Mouse (Mus musculus): ENCODE data around the gene Trim59. TPM values are rescaled to one million over a fixed set of nuclear protein-coding genes. Genes with fewer than 3 reads are reported as not detected.

Trim59 gene
- 103 and 109 TPM in 2 replicates for polyA plus RNA-seq (2014; fragmentation: Nextera tagmentation; extraction: Ambion mirVana)

DNA sequence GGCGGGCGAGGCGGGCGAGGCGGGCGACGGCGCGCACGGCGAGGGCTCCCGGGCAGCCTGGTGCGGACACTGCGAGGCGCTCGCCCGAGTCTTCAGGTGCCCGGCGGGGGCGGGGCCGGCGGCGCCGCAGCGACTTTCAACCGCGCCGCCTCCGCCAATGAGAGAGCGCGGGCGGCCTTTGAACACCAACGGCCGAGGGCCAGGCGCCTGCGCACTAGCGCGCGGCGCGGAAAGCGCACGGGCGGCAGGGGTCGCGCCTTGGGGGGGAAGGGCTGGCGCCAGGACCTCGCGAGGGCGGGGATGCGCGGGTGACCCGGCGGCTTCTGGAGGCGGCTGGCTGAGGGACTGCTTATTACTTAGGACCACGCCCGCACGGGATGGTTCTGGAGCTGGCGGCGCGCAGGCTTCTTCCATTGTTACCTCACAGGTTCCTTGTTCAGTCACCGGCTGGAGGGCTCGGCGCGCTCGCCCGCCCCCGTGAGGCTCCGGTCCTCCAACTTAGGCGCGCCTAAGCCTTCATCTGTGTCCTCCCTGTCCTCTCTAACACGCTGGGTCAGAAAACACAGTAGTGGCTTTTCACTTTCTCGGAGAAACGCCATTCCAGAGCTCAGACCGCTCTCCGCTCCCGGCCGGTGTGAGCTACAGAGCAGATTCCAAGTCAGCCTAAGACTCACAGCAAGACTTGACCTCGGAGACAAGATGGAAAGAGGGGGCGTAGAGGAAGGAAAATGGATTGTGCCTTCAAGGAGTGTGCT lies at the start of gene Trim59:
Trim59 (minus strand) TSS at position 111 of the 755 bp plus-strand sequence.
- H3K27me3 ChIP-seq (ENCODE audit: control insufficient read depth, insufficient read depth, low read length): no peaks in the 10 kb centered on the region

DNA sequence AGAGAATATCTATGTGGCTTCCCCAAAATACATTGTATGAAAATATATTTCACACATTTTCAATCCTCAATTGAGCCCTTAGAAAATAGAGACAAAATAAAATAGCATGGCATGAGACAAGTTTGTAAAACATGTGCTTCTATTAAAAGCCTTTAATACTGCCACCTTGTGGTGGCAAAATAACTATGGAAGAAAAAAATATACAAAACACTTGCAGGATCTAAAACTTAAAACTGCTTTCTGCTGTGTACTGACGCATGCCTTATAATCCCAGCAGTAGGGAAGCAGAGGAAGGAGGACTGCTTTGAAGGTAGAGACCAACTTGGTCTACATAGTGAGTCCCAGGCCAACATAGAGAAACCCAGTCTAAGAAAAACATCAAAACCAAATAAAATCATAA lies 19.4 kb upstream of the Trim59 start:
- Histone ChIP-seq H3K4me1 (ENCODE audit: control insufficient read depth, insufficient read depth, low read length) (no peaks in the 10 kb centered on the region), H3K4me3 (ENCODE audit: low read depth, low read length) (no peak overlapping the region), H3K36me3 (ENCODE audit: control insufficient read depth, insufficient read depth, low read length) (no peaks in the 10 kb centered on the region), H3K9me3 (ENCODE audit: control insufficient read depth, low read depth, low read length) (no peaks in the 10 kb centered on the region), H3K27ac (ENCODE audit: low read length) (no peak overlapping the region), H3K9ac (replicated peaks; ENCODE audit: low read depth, low read length) (no peak overlapping the region), H3K4me2 (replicated peaks; ENCODE audit: low read depth, low read length) (no peak overlapping the region), H3K27me3 (ENCODE audit: control insufficient read depth, insufficient read depth, low read length) (no peaks in the 10 kb centered on the region)
- 46% methylated on average over 1 of the region's 1 CpGs for WGBS
- ATAC-seq (ENCODE audit: insufficient number of reproducible peaks, insufficient read depth, low FRiP score, low read depth): no peak

More for the DNA sequence above, at the start of gene Trim59:
- Histone ChIP-seq H3K4me3 (ENCODE audit: low read depth, low read length) (peak within 1 kb of the TSS; percentile 92), H3K36me3 (ENCODE audit: control insufficient read depth, insufficient read depth, low read length) (peaks cover 4% of the 10 kb centered on the region), H3K9ac (replicated peaks; ENCODE audit: low read depth, low read length) (peak within 1 kb of the TSS; percentile 90), H3K27ac (ENCODE audit: low read length) (peak within 1 kb of the TSS; percentile 90), H3K4me1 (ENCODE audit: control insufficient read depth, insufficient read depth, low read length) (peaks cover 13% of the 10 kb centered on the region), H3K9me3 (ENCODE audit: control insufficient read depth, low read depth, low read length) (no peaks in the 10 kb centered on the region; the same call in 1 of the 2 replicates), H3K4me2 (replicated peaks; ENCODE audit: low read depth, low read length) (peak within 1 kb of the TSS; percentile 80)
- under 1% methylated on average over 70 of the region's 80 CpGs for WGBS
- ATAC-seq (ENCODE audit: insufficient number of reproducible peaks, insufficient read depth, low FRiP score, low read depth): peak; percentile 94

DNA sequence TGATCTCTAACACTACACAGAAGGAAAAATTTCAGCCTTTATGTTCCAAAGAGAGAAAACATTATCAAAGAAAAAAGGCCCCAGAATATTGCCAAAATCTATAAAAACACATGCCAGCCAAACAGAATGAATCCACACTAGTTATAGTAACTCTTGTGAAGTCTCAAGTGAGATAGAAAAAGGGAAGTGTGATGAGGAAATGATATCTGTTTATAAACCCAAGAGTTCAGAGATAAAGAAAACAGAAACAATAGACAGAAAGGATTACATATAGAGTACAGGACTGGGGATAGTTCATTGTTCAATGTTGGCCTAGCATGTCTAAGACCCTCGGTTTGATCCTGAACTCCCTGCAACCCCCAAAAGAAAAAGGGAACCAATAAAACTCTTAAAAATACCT lies 18.2 kb upstream of the Trim59 start:
- no peaks in the 10 kb centered on the region for H3K9me3 ChIP-seq (ENCODE audit: control insufficient read depth, low read depth, low read length)
- no peak overlapping the region for H3K4me3 ChIP-seq (ENCODE audit: low read depth, low read length)
- ATAC-seq (ENCODE audit: insufficient number of reproducible peaks, insufficient read depth, low FRiP score, low read depth): no peak
- whole genome bisulfite sequencing: 88% methylated on average over 1 of the region's 1 CpGs
- H3K27ac ChIP-seq (ENCODE audit: low read length): no peak overlapping the region
- no peaks in the 10 kb centered on the region for H3K4me1 ChIP-seq (ENCODE audit: control insufficient read depth, insufficient read depth, low read length)
- no peak overlapping the region for H3K4me2 ChIP-seq (replicated peaks; ENCODE audit: low read depth, low read length)
- H3K36me3 ChIP-seq (ENCODE audit: control insufficient read depth, insufficient read depth, low read length): no peaks in the 10 kb centered on the region
- no peak overlapping the region for H3K9ac ChIP-seq (replicated peaks; ENCODE audit: low read depth, low read length)
- H3K27me3 ChIP-seq (ENCODE audit: control insufficient read depth, insufficient read depth, low read length): no peaks in the 10 kb centered on the region

DNA sequence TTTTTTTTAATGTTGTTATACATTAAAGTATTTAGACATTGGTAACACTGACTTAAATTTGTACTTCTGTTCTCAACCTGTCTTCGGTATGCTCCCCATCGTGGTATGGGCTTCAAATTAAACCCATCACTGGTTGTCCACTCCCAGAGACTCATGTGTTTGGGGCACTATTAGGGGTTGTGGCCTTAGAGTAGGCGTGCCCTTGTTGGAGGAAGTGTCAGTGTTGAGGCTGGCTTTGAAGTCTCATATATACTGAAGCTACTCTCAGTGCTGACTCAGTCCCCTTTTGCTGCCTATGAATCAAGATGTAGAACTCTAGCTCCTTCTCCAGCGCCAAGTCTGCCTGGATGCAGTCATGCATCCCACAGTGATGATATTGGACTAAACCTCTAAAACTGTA lies 16.1 kb upstream of the Trim59 start:
- Histone ChIP-seq H3K4me1 (ENCODE audit: control insufficient read depth, insufficient read depth, low read length) (no peaks in the 10 kb centered on the region), H3K9ac (replicated peaks; ENCODE audit: low read depth, low read length) (no peak overlapping the region), H3K27ac (ENCODE audit: low read length) (no peak overlapping the region), H3K4me2 (replicated peaks; ENCODE audit: low read depth, low read length) (no peak overlapping the region), H3K27me3 (ENCODE audit: control insufficient read depth, insufficient read depth, low read length) (no peaks in the 10 kb centered on the region), H3K36me3 (ENCODE audit: control insufficient read depth, insufficient read depth, low read length) (no peaks in the 10 kb centered on the region), H3K9me3 (ENCODE audit: control insufficient read depth, low read depth, low read length) (no peaks in the 10 kb centered on the region), H3K4me3 (ENCODE audit: low read depth, low read length) (no peak overlapping the region)
- 96% methylated on average over 4 of the region's 4 CpGs for WGBS
- ATAC-seq (ENCODE audit: insufficient number of reproducible peaks, insufficient read depth, low FRiP score, low read depth): no peak

DNA sequence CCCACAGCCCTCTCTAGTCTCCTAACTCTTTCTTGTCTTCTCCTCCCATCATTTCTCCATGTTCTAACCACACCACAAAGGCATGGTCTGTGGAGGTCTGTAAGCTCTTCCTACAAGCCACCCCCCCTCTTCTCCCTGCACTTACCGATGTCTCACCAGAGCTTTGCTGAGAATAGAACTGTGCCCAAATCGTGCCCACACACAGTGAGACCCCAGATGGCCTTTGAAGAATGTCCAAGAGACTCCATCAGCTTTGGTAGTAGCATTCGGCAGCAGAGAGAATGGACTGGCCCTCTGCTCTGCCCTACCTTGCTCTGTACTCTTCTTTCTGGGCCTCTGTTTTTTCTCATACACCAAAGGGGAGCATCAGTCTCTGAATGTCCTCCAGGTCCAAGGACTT lies 11.3 kb upstream of the Trim59 start:
- no peak for ATAC-seq (ENCODE audit: insufficient number of reproducible peaks, insufficient read depth, low FRiP score, low read depth)

DNA sequence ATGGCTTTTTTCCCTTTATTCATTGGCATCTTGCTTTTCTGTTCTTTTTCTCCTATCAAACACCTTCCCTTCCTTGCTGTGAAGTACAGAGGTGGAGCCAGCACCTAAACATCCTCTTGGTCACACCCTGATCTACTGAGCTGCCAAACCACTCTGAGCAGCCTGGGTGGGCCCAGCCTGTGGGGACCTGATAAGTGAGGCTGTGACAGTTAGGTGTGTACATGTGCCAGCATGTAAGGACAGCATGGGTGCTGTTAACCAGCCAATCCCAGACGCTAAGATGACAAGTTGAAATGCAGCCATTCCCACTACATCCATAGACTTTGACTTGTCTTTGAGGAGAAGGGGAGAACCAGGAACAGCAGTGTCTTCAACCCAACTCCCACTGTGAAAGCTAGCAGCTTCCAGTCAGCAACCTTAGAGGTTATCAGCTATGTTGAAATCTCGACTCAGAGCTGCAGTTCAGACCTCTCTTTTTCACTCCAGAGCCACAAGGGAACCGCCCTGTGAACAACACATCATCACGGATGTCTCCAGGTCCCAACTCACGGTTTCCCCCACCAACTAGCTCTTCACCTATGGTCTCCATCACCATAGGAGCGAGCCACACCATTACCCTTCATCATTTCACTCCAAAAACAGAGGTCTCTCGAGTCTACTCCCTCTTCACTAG lies 10.3 kb upstream of the Trim59 start:
- 81% methylated on average over 7 of the region's 7 CpGs for WGBS
- no peak overlapping the region for H3K4me2 ChIP-seq (replicated peaks; ENCODE audit: low read depth, low read length)
- no peaks in the 10 kb centered on the region for H3K27me3 ChIP-seq (ENCODE audit: control insufficient read depth, insufficient read depth, low read length)
- no peaks in the 10 kb centered on the region for H3K9me3 ChIP-seq (ENCODE audit: control insufficient read depth, low read depth, low read length)
- H3K36me3 ChIP-seq (ENCODE audit: control insufficient read depth, insufficient read depth, low read length): no peaks in the 10 kb centered on the region
- no peaks in the 10 kb centered on the region for H3K4me1 ChIP-seq (ENCODE audit: control insufficient read depth, insufficient read depth, low read length)
- H3K27ac ChIP-seq (ENCODE audit: low read length): no peak overlapping the region
- ATAC-seq (ENCODE audit: insufficient number of reproducible peaks, insufficient read depth, low FRiP score, low read depth): peak; percentile 89; the same call in 1 of the 2 replicates
- H3K9ac ChIP-seq (replicated peaks; ENCODE audit: low read depth, low read length): no peak overlapping the region
- no peak overlapping the region for H3K4me3 ChIP-seq (ENCODE audit: low read depth, low read length)

More for the DNA sequence above, 11.3 kb upstream of the Trim59 start:
- Histone ChIP-seq H3K4me1 (ENCODE audit: control insufficient read depth, insufficient read depth, low read length) (no peaks in the 10 kb centered on the region), H3K27me3 (ENCODE audit: control insufficient read depth, insufficient read depth, low read length) (no peaks in the 10 kb centered on the region), H3K4me2 (replicated peaks; ENCODE audit: low read depth, low read length) (no peak overlapping the region), H3K9me3 (ENCODE audit: control insufficient read depth, low read depth, low read length) (no peaks in the 10 kb centered on the region), H3K36me3 (ENCODE audit: control insufficient read depth, insufficient read depth, low read length) (no peaks in the 10 kb centered on the region), H3K9ac (replicated peaks; ENCODE audit: low read depth, low read length) (no peak overlapping the region), H3K4me3 (ENCODE audit: low read depth, low read length) (no peak overlapping the region), H3K27ac (ENCODE audit: low read length) (no peak overlapping the region)
- WGBS: 91% methylated on average over 3 of the region's 3 CpGs

DNA sequence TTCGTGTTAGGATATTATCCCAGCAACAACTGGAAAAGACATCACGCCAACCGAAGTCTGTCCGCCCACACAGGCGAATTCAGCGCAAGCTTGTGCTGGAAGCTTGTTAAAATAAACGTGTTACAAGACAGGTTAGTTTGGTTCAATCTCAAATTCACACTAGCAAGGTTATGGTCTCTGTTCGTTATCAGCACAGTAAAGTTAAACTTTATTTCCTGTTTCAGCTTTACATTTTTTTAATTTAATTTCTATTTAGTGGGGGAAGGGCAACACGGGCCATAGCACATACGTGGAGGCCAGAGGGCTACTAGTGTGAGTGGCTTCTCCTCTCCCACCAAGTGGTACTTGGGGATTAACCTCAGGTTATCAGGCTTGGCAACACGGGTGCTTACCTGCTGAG lies 7.3 kb upstream of the Trim59 start:
- Histone ChIP-seq H3K4me1 (ENCODE audit: control insufficient read depth, insufficient read depth, low read length) (no peaks in the 10 kb centered on the region), H3K36me3 (ENCODE audit: control insufficient read depth, insufficient read depth, low read length) (no peaks in the 10 kb centered on the region), H3K9me3 (ENCODE audit: control insufficient read depth, low read depth, low read length) (no peaks in the 10 kb centered on the region), H3K4me3 (ENCODE audit: low read depth, low read length) (no peak overlapping the region), H3K27ac (ENCODE audit: low read length) (no peak overlapping the region), H3K27me3 (ENCODE audit: control insufficient read depth, insufficient read depth, low read length) (no peaks in the 10 kb centered on the region), H3K4me2 (replicated peaks; ENCODE audit: low read depth, low read length) (no peak overlapping the region), H3K9ac (replicated peaks; ENCODE audit: low read depth, low read length) (no peak overlapping the region)
- no peak for ATAC-seq (ENCODE audit: insufficient number of reproducible peaks, insufficient read depth, low FRiP score, low read depth)
- WGBS: 88% methylated on average over 11 of the region's 11 CpGs

DNA sequence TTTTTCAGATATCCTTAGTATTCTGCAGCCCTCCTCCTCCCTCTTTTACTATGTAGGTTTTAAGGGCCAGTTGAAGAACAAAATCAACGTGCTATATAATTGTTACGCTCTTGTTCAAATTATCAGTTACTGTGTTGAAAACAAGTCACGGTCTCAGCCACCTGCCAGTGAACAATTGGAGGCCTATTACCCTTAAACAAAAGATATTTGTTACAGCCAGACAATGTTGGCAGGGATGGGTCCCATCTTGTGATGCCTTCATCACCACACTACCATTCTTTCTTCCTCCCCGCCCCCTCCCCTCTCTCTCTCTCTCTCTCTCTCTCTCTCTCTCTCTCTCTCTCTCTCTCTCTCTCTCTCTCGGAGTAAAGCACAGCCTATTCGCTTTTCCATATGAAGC lies 4.5 kb upstream of the Trim59 start:
- H3K27ac ChIP-seq (ENCODE audit: low read length): no peak overlapping the region
- H3K36me3 ChIP-seq (ENCODE audit: control insufficient read depth, insufficient read depth, low read length): no peaks in the 10 kb centered on the region
- no peaks in the 10 kb centered on the region for H3K27me3 ChIP-seq (ENCODE audit: control insufficient read depth, insufficient read depth, low read length)
- H3K9ac ChIP-seq (replicated peaks; ENCODE audit: low read depth, low read length): no peak overlapping the region
- H3K4me2 ChIP-seq (replicated peaks; ENCODE audit: low read depth, low read length): no peak overlapping the region
- H3K9me3 ChIP-seq (ENCODE audit: control insufficient read depth, low read depth, low read length): no peaks in the 10 kb centered on the region
- 89% methylated on average over 6 of the region's 6 CpGs for WGBS
- peaks cover 6% of the 10 kb centered on the region; the same call in 1 of the 2 replicates for H3K4me1 ChIP-seq (ENCODE audit: control insufficient read depth, insufficient read depth, low read length)
- no peak overlapping the region for H3K4me3 ChIP-seq (ENCODE audit: low read depth, low read length)
- ATAC-seq (ENCODE audit: insufficient number of reproducible peaks, insufficient read depth, low FRiP score, low read depth): no peak

Data from stomach, embryonic 14.5 days (tissue).